Mouse (Mus musculus) heart, embryonic 12.5 days (tissue): ENCODE results near the gene Ccdc30. TPM values are rescaled to one million over a fixed set of nuclear protein-coding genes. Genes with fewer than 3 reads are reported as not detected.

Experiments
- ATAC-seq: fragments of 200-750 bp; cut with Nextera tagmentation; 2 replicates; pipeline ENCODE4 v1.8.0; 2017; ENCODE audit warnings: moderate TSS enrichment, moderate library complexity; ENCODE audit not compliant: insufficient number of reproducible peaks, low FRiP score
- H3K27ac ChIP-seq: fragments of 300-500 bp; sonication (generic); 2 replicates; pipeline ENCODE4 v1.5.1; 2016; ENCODE audit warnings: mild to moderate bottlenecking, moderate library complexity; ENCODE audit not compliant: poor library complexity, severe bottlenecking
- H3K27me3 ChIP-seq: fragments of 300-500 bp; sonication (generic); replicated peaks from 2 replicates; pipeline ENCODE4 v1.6.1; 2016; ENCODE audit warnings: mild to moderate bottlenecking, moderate library complexity
- H3K36me3 ChIP-seq: fragments of 300-500 bp; sonication (generic); 2 replicates; pipeline ENCODE4 v1.6.1; 2016; ENCODE audit warnings: mild to moderate bottlenecking, moderate library complexity
- H3K4me1 ChIP-seq: fragments of 300-500 bp; sonication (generic); replicated peaks from 2 replicates; pipeline ENCODE4 v1.6.1; 2016; ENCODE audit warnings: mild to moderate bottlenecking
- H3K4me2 ChIP-seq: fragments of 300-500 bp; sonication (generic); 2 replicates; pipeline ENCODE4 v1.6.1; 2016; ENCODE audit warnings: mild to moderate bottlenecking, moderate library complexity
- H3K4me3 ChIP-seq: fragments of 300-500 bp; sonication (generic); 2 replicates; pipeline ENCODE4 v1.5.1; 2016; ENCODE audit warnings: mild to moderate bottlenecking
- H3K9ac ChIP-seq: fragments of 300-500 bp; sonication (generic); 2 replicates; pipeline ENCODE4 v1.6.1; 2016; ENCODE audit warnings: mild to moderate bottlenecking, moderate library complexity
- H3K9me3 ChIP-seq: fragments of 300-500 bp; sonication (generic); replicated peaks from 2 replicates; pipeline ENCODE4 v1.6.1; 2016; ENCODE audit warnings: mild to moderate bottlenecking, moderate library complexity
- WGBS: fragments of 180-500 bp; shearing (Covaris S2); methylation state at CpG from one replicate; pipeline ENCODE4 v1.1.7; 2016; 5-methylcytosine and 5-hydroxymethylcytosine counted together
- polyA plus RNA-seq: library from polyadenylated mRNA; unstranded; fragments of >200 nt; fragmentation: Nextera tagmentation; extraction: Ambion mirVana; gene quantifications from 2 replicates; pipeline ENCODE4 v1.2.1, GENCODE M21; 2016

Ccdc30 gene
- polyA plus RNA-seq, 1 experiment from 2014 or later, result 3.3 TPM

GRCm38 (mm10) chr4:119447261-119447660, 31.9 kb upstream of the Ccdc30 start:
- H3K27ac ChIP-seq, result no peak overlapping the region
- H3K9ac ChIP-seq, result no peak overlapping the region
- no peak overlapping the region for H3K4me3 ChIP-seq
- 92% methylated on average over 6 of the region's 6 CpGs for WGBS
- ATAC-seq, result no peak
- H3K9me3 ChIP-seq, result no peaks in the 10 kb centered on the region
- no peaks in the 10 kb centered on the region for H3K36me3 ChIP-seq
- no peak overlapping the region for H3K4me2 ChIP-seq
- peaks cover 6% of the 10 kb centered on the region for H3K4me1 ChIP-seq
- H3K27me3 ChIP-seq, result no peaks in the 10 kb centered on the region; the same call in 1 of the 2 replicates

GRCm38 (mm10) chr4:119442539-119442938, 27.2 kb upstream of the Ccdc30 start:
- no peak overlapping the region for H3K4me2 ChIP-seq
- no peaks in the 10 kb centered on the region for H3K36me3 ChIP-seq
- no peak overlapping the region for H3K9ac ChIP-seq
- no peak overlapping the region for H3K4me3 ChIP-seq
- H3K27ac ChIP-seq, result no peak overlapping the region
- 36% methylated on average over 6 of the region's 6 CpGs for WGBS
- peaks cover 6% of the 10 kb centered on the region for H3K4me1 ChIP-seq
- ATAC-seq, result no peak
- H3K9me3 ChIP-seq, result no peaks in the 10 kb centered on the region; the same call in 1 of the 2 replicates
- H3K27me3 ChIP-seq, result no peaks in the 10 kb centered on the region; the same call in 1 of the 2 replicates

GRCm38 (mm10) chr4:119441836-119442235, 26.5 kb upstream of the Ccdc30 start:
- 79% methylated on average over 4 of the region's 4 CpGs for WGBS
- no peak overlapping the region for H3K4me3 ChIP-seq
- H3K9ac ChIP-seq, result no peak overlapping the region
- no peak overlapping the region for H3K4me2 ChIP-seq
- H3K9me3 ChIP-seq, result peaks cover 3% of the 10 kb centered on the region; the same call in 1 of the 2 replicates
- H3K4me1 ChIP-seq, result peaks cover 6% of the 10 kb centered on the region
- no peak for ATAC-seq
- H3K36me3 ChIP-seq, result no peaks in the 10 kb centered on the region
- no peak overlapping the region for H3K27ac ChIP-seq
- H3K27me3 ChIP-seq, result no peaks in the 10 kb centered on the region; the same call in 1 of the 2 replicates

- peaks cover 6% of the 10 kb centered on the region for H3K4me1 ChIP-seq
- H3K27me3 ChIP-seq, result no peaks in the 10 kb centered on the region
- no peak overlapping the region for H3K4me2 ChIP-seq
- ATAC-seq, result no peak
- no peak overlapping the region for H3K4me3 ChIP-seq
- H3K36me3 ChIP-seq, result no peaks in the 10 kb centered on the region
- 84% methylated on average over 2 of the region's 2 CpGs for WGBS
- peaks cover 9% of the 10 kb centered on the region for H3K9me3 ChIP-seq
- H3K9ac ChIP-seq, result no peak overlapping the region
- no peak overlapping the region for H3K27ac ChIP-seq
Observed at GRCm38 (mm10) chr4:119437936-119438335, 22.6 kb upstream of the Ccdc30 start.

- Histone ChIP-seq H3K4me2 (no peak overlapping the region), H3K27me3 (no peaks in the 10 kb centered on the region), H3K4me1 (no peaks in the 10 kb centered on the region), H3K4me3 (no peak overlapping the region), H3K27ac (no peak overlapping the region), H3K9me3 (peaks cover 1% of the 10 kb centered on the region; the same call in 1 of the 2 replicates), H3K36me3 (no peaks in the 10 kb centered on the region), H3K9ac (no peak overlapping the region)
- WGBS, result 26% methylated on average over 5 of the region's 5 CpGs
- ATAC-seq, result no peak
Observed at GRCm38 (mm10) chr4:119430678-119431077, 15.4 kb upstream of the Ccdc30 start.

GRCm38 (mm10) chr4:119427680-119428079, 12.4 kb upstream of the Ccdc30 start:
- WGBS, result 43% methylated on average over 2 of the region's 2 CpGs
- no peak overlapping the region for H3K27ac ChIP-seq
- no peaks in the 10 kb centered on the region for H3K36me3 ChIP-seq
- no peak overlapping the region for H3K9ac ChIP-seq
- no peak overlapping the region for H3K4me3 ChIP-seq
- no peak for ATAC-seq
- H3K9me3 ChIP-seq, result no peaks in the 10 kb centered on the region
- no peak overlapping the region for H3K4me2 ChIP-seq
- H3K27me3 ChIP-seq, result no peaks in the 10 kb centered on the region
- peaks cover 12% of the 10 kb centered on the region for H3K4me1 ChIP-seq

GRCm38 (mm10) chr4:119425601-119426000, 10.3 kb upstream of the Ccdc30 start:
- H3K9me3 ChIP-seq, result no peaks in the 10 kb centered on the region
- peaks cover 22% of the 10 kb centered on the region for H3K4me1 ChIP-seq
- H3K9ac ChIP-seq, result no peak overlapping the region
- H3K4me3 ChIP-seq, result no peak overlapping the region
- H3K27me3 ChIP-seq, result no peaks in the 10 kb centered on the region
- no peak for ATAC-seq
- no peaks in the 10 kb centered on the region for H3K36me3 ChIP-seq
- H3K27ac ChIP-seq, result no peak overlapping the region
- no peak overlapping the region for H3K4me2 ChIP-seq
- 45% methylated on average over 2 of the region's 2 CpGs for WGBS

- Histone ChIP-seq H3K4me3 (no peak overlapping the region), H3K9me3 (no peaks in the 10 kb centered on the region), H3K4me1 (peaks cover 22% of the 10 kb centered on the region), H3K9ac (no peak overlapping the region), H3K27ac (no peak overlapping the region), H3K36me3 (no peaks in the 10 kb centered on the region), H3K27me3 (no peaks in the 10 kb centered on the region), H3K4me2 (no peak overlapping the region)
- ATAC-seq, result no peak
- 61% methylated on average over 2 of the region's 2 CpGs for WGBS
Observed at GRCm38 (mm10) chr4:119425077-119425476, 9.8 kb upstream of the Ccdc30 start.

- H3K36me3 ChIP-seq, result peaks cover 9% of the 10 kb centered on the region
- WGBS, result under 1% methylated on average over 52 of the region's 52 CpGs
- H3K9ac ChIP-seq, result peak within 1 kb of the TSS; percentile 87
- H3K27me3 ChIP-seq, result no peaks in the 10 kb centered on the region
- peak within 1 kb of the TSS; percentile 86 for H3K4me2 ChIP-seq
- H3K4me1 ChIP-seq, result peaks cover 31% of the 10 kb centered on the region
- H3K27ac ChIP-seq, result peak within 1 kb of the TSS; percentile 92
- H3K9me3 ChIP-seq, result no peaks in the 10 kb centered on the region
- H3K4me3 ChIP-seq, result peak within 1 kb of the TSS; percentile 90
- peak; percentile 96 for ATAC-seq
Observed at GRCm38 (mm10) chr4:119422294-119422964, 7.1 kb upstream of the Ccdc30 start, which contains the start of the genes Ppcs and Zmynd12. Gene Ppcs (minus strand): TSS chr4:119422420. Gene Zmynd12 (plus strand): TSS chr4:119422814.

- Histone ChIP-seq H3K9ac (peak overlapping the region; percentile 87), H3K4me3 (peak overlapping the region; percentile 90), H3K4me2 (peak overlapping the region; percentile 86), H3K36me3 (peaks cover 9% of the 10 kb centered on the region), H3K27me3 (no peaks in the 10 kb centered on the region), H3K4me1 (peaks cover 31% of the 10 kb centered on the region), H3K9me3 (no peaks in the 10 kb centered on the region), H3K27ac (peak overlapping the region; percentile 92)
- ATAC-seq, result peak; percentile 70
- WGBS, result 0% methylated on average over 31 of the region's 31 CpGs
Observed at GRCm38 (mm10) chr4:119421921-119422293, 6.6 kb upstream of the Ccdc30 start.

- H3K27me3 ChIP-seq, result no peaks in the 10 kb centered on the region
- H3K9ac ChIP-seq, result peak overlapping the region; percentile 87
- peaks cover 9% of the 10 kb centered on the region for H3K36me3 ChIP-seq
- peak overlapping the region; percentile 90 for H3K4me3 ChIP-seq
- peak overlapping the region; percentile 86 for H3K4me2 ChIP-seq
- H3K4me1 ChIP-seq, result peaks cover 31% of the 10 kb centered on the region
- WGBS, result 39% methylated on average over 3 of the region's 3 CpGs
- H3K27ac ChIP-seq, result 0 out of 2 replicates have a peak overlapping the region, but pooled peaks have one; percentile 92
- no peak for ATAC-seq
- no peaks in the 10 kb centered on the region for H3K9me3 ChIP-seq
Observed at GRCm38 (mm10) chr4:119421191-119421590, 5.9 kb upstream of the Ccdc30 start.
